Comparison of ENCODE assay signal across 26 mouse cellular contexts in the genomic region with DNA sequence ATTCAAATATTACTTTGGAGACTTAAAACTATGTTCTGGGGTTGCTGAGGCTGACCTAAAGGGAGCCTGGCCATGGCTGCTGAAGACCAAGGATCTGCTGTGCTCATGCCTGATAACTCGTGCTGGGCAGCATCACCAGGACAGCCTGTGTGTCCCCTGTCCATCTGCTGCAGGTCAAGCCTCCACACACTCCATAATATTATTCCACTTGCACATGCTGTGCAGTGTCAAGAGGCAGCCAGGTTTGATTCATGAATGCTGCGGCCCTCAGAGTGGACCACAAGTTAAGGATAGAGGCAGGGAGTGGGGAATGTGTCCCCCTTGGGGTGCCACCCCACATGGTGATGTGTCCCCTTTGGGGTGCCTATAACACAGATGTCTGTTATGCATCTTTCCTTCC.
DNase-seq lines count a peak whose midpoint lies in the region; ATAC-seq lines count a peak whose summit lies in the region.
"Had no signal": no experiment of that assay in that cellular context is flagged by ENCODE, and none has a peak within 500 bp of the region (broad histone marks: within the 10 kb centered on the region; RNA-seq: fewer than 3 reads in every experiment).

No protein-coding gene starts in this region.

- H3K9ac ChIP-seq in heart, embryonic 12.5 days = no peak overlapping the region
- H3K9ac ChIP-seq: embryonic facial prominence, embryonic 12.5 days; forebrain, embryonic 15.5 days; hindbrain, embryonic 14.5 days; kidney, embryonic 15.5 days; limb, embryonic 13.5 days; liver, embryonic 12.5 days; liver, postnatal 0 days; neural tube, embryonic 12.5 days had no signal

- no peak overlapping the region for H3K4me3 ChIP-seq in heart, embryonic 12.5 days
- H3K4me3 ChIP-seq: embryonic facial prominence, embryonic 12.5 days; forebrain, embryonic 15.5 days; kidney, embryonic 15.5 days; limb, embryonic 13.5 days; liver, embryonic 12.5 days; neural tube, embryonic 12.5 days had no signal

- no peak for ATAC-seq in heart, embryonic 12.5 days (ENCODE audit: insufficient number of reproducible peaks, low FRiP score)
- ATAC-seq: forebrain, embryonic 15.5 days; inflammation-experienced regulatory T-cells, adult 6 months; liver, embryonic 12.5 days; liver, postnatal 0 days; midbrain, embryonic 16.5 days; Patski had no signal

- no peak overlapping the region for H3K4me2 ChIP-seq in heart, embryonic 12.5 days
- H3K4me2 ChIP-seq: embryonic facial prominence, embryonic 12.5 days; forebrain, embryonic 15.5 days; hindbrain, embryonic 14.5 days; kidney, embryonic 15.5 days; limb, embryonic 13.5 days; liver, embryonic 12.5 days; midbrain, embryonic 11.5 days; neural tube, embryonic 12.5 days had no signal

- no peaks in the 10 kb centered on the region for H3K9me3 ChIP-seq in heart, embryonic 12.5 days (replicated peaks)
- H3K9me3 ChIP-seq: embryonic facial prominence, embryonic 12.5 days; forebrain, embryonic 15.5 days; kidney, embryonic 15.5 days; limb, embryonic 13.5 days; liver, embryonic 12.5 days; neural tube, embryonic 12.5 days had no signal

- WGBS in heart, embryonic 12.5 days = 71% methylated on average over 2 of the region's 2 CpGs

- DNase-seq in heart, postnatal 10 days = no peak
- peak; percentile 65 for DNase-seq in cerebellum, adult 11 months
- peak; percentile 61 for DNase-seq in cerebellum, adult 8-10 months
- peak; percentile 73 for DNase-seq in cerebellum, postnatal 25 days
- no peak for DNase-seq in adrenal gland, postnatal 36 days
- DNase-seq in natural killer cell, adult 2 months (ENCODE audit: low spot score in 2 of 2) = no peak
- no peak for DNase-seq in thymus, postnatal 4 days
- DNase-seq: adrenal gland, postnatal 10 days; gastrocnemius, postnatal 36 days; kidney, adult 11 months; kidney, postnatal 25 days; liver, postnatal 0 days; lung, postnatal 36 days; thymus, postnatal 14 days had no signal

- 0 out of 2 replicates have a peak overlapping the region, but pooled peaks have one; percentile 6 for H3K27ac ChIP-seq in heart, embryonic 12.5 days (ENCODE audit: poor library complexity, severe bottlenecking)
- H3K27ac ChIP-seq: embryonic facial prominence, embryonic 12.5 days; forebrain, embryonic 15.5 days; hindbrain, embryonic 14.5 days; kidney, embryonic 15.5 days; limb, embryonic 13.5 days; liver, embryonic 12.5 days; neural tube, embryonic 12.5 days had no signal

- H3K27me3 ChIP-seq in heart, embryonic 12.5 days (replicated peaks) = no peaks in the 10 kb centered on the region
- H3K27me3 ChIP-seq: embryonic facial prominence, embryonic 12.5 days; forebrain, embryonic 15.5 days; kidney, embryonic 15.5 days; limb, embryonic 13.5 days; liver, embryonic 12.5 days; neural tube, embryonic 12.5 days; Patski had no signal

- H3K36me3 ChIP-seq in heart, embryonic 12.5 days = no peaks in the 10 kb centered on the region
- H3K36me3 ChIP-seq: embryonic facial prominence, embryonic 12.5 days; forebrain, embryonic 15.5 days; kidney, embryonic 15.5 days; neural tube, embryonic 12.5 days had no signal

- peaks cover 23% of the 10 kb centered on the region for H3K4me1 ChIP-seq in heart, embryonic 12.5 days (replicated peaks)
- H3K4me1 ChIP-seq: forebrain, embryonic 15.5 days had no signal

- intact Hi-C loops in heart, postnatal 10 days (cut with DNase I) = no loop called here

Comparison
In these comparisons a context has a peak if more than half of its experiments do, and no peak if none do; other contexts are left out.
1. DNase-seq: peak in cerebellum, adult 11 months (single experiment), cerebellum, adult 8-10 months (single experiment) and cerebellum, postnatal 25 days (2 of 2); none in heart, postnatal 10 days (0 of 2), adrenal gland, postnatal 36 days (0 of 2), natural killer cell, adult 2 months (0 of 2) and thymus, postnatal 4 days (single experiment).